Mouse (Mus musculus): ENCODE measurements around the gene Ipo5. TPM values are rescaled to one million over a fixed set of nuclear protein-coding genes. Genes with fewer than 3 reads are reported as not detected.

Gene Ipo5
- polyA plus RNA-seq (2016; fragmentation: Nextera tagmentation; extraction: Ambion mirVana) = 122 and 139 TPM in 2 replicates

DNA sequence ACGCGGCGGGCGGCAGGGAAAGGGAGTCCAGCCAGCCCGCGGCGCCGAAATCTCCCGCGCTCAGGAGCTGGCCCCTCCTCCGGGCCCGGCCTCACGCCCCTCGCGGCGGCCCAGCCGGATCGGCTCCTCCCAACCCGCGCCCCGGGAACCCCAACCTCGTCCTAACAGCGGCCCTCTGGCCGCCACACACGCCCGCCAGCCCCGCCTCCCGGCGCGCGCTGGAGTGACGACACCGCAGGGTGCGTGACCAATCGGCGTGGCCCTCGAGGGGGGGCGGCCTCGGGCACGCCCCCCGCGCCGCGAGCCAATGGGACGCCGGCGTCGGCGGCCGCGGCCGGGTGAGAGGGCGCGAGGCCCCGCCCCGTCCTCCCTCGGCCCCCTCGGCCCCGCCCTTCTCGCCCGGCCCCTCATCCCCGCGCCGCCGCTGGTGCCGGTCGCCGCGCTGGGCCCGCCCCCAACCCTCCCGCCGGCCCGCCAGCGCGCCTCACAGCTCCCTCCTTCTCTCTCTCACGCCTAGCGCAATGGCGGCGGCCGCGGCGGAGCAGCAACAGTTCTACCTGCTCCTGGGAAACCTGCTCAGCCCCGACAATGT is at the start of gene Ipo5:
TSS of gene Ipo5 (plus strand) at position 492 of the 592 bp plus-strand sequence.
- no peaks in the 10 kb centered on the region for H3K27me3 ChIP-seq (ENCODE audit: low read depth, poor library complexity, severe bottlenecking)
- peaks cover 5% of the 10 kb centered on the region for H3K36me3 ChIP-seq
- peaks cover 18% of the 10 kb centered on the region for H3K4me1 ChIP-seq
- no peaks in the 10 kb centered on the region for H3K9me3 ChIP-seq (replicated peaks)
- peak within 1 kb of the TSS; percentile 84 for H3K4me3 ChIP-seq
- peak within 1 kb of the TSS; percentile 93 for H3K27ac ChIP-seq
- DNase-seq (ENCODE audit: low spot score) = peak; percentile 98
- WGBS = under 1% methylated on average over 62 of the region's 83 CpGs

DNA sequence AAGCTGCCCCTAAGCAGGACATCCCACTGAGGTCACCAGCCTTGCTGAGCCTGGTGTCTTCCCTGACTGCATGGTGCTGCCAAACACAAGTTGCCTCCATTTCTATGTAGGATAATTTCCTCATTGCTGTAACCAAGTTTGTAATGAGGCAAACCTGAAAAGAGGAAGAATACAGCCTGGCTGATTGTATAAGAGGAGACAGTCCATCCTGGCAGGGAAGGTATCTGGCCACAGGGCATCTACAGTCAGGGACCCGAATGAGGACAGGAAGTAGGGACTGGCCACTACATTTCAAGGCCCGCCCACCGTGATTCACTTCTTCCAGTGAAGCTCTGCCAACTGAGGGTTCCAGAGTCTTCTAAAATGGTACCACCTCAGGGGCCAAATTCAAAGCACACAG is 47.8 kb upstream of the Ipo5 start:
- Histone ChIP-seq H3K4me1 (no peaks in the 10 kb centered on the region), H3K9me3 (replicated peaks) (0 out of 2 replicates have a peak, but pooled peaks cover 1% of the 10 kb centered on the region), H3K27ac (no peak overlapping the region), H3K27me3 (ENCODE audit: low read depth, poor library complexity, severe bottlenecking) (no peaks in the 10 kb centered on the region), H3K36me3 (no peaks in the 10 kb centered on the region), H3K4me3 (no peak overlapping the region)
- 92% methylated on average over 3 of the region's 3 CpGs for WGBS
- DNase-seq (ENCODE audit: low spot score) = no peak

DNA sequence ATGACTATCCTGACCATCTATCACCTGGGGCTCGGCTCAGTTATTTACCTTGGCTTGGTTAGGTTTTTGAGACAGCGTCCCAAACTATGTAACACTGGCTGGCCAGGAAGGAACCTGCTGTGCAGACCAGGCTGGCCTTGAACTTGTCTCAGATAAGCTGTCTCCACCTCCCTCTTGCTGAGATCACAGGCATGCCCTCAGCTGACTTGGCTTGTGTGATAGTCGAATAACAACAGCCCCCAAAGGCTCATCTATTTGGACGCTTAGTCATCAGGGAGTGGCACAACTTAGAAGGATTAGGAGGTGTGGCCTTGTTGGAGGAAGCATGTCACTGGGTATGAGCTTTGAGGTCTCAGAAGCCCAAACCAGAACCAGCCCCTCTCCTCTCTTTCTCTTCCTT is 46.1 kb upstream of the Ipo5 start:
- Histone ChIP-seq H3K36me3 (no peaks in the 10 kb centered on the region), H3K4me1 (no peaks in the 10 kb centered on the region), H3K27ac (no peak overlapping the region), H3K27me3 (ENCODE audit: low read depth, poor library complexity, severe bottlenecking) (no peaks in the 10 kb centered on the region), H3K9me3 (replicated peaks) (0 out of 2 replicates have a peak, but pooled peaks cover 1% of the 10 kb centered on the region), H3K4me3 (no peak overlapping the region)
- WGBS = 88% methylated on average over 4 of the region's 4 CpGs
- no peak for DNase-seq (ENCODE audit: low spot score)

DNA sequence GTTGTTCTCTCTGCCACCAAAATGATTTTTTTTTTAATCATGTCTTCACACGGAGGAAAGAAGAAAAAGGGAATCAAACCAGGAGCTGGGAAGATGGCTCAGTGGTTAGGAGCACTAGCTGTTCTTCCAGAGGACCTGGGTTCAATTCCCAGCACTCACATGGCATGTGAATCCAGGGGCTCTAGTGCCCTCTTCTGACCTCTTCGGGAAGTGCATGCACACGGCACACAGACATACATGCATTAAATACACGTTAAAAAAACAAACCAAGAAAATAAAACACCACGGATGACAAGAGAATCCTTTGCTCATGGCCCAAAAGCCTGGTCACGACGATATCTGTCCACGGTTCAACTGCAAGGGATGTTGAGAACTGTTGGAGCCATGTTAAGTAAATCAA is 44.5 kb upstream of the Ipo5 start:
- WGBS = 95% methylated on average over 8 of the region's 8 CpGs
- Histone ChIP-seq H3K4me1 (no peaks in the 10 kb centered on the region), H3K4me3 (no peak overlapping the region)

GRCm38 (mm10) chr14:120867121-120867520 is 43.9 kb upstream of the Ipo5 start:
- 91% methylated on average over 5 of the region's 5 CpGs for WGBS
- Histone ChIP-seq H3K9me3 (replicated peaks) (0 out of 2 replicates have a peak, but pooled peaks cover 1% of the 10 kb centered on the region), H3K4me1 (no peaks in the 10 kb centered on the region), H3K27ac (no peak overlapping the region), H3K4me3 (no peak overlapping the region), H3K27me3 (ENCODE audit: low read depth, poor library complexity, severe bottlenecking) (no peaks in the 10 kb centered on the region), H3K36me3 (no peaks in the 10 kb centered on the region)
- no peak for DNase-seq (ENCODE audit: low spot score)

More for the DNA sequence above, 44.5 kb upstream of the Ipo5 start:
- H3K36me3 ChIP-seq = no peaks in the 10 kb centered on the region
- H3K27ac ChIP-seq = no peak overlapping the region
- H3K27me3 ChIP-seq (ENCODE audit: low read depth, poor library complexity, severe bottlenecking) = no peaks in the 10 kb centered on the region
- H3K9me3 ChIP-seq (replicated peaks) = 0 out of 2 replicates have a peak, but pooled peaks cover 1% of the 10 kb centered on the region
- no peak for DNase-seq (ENCODE audit: low spot score)

DNA sequence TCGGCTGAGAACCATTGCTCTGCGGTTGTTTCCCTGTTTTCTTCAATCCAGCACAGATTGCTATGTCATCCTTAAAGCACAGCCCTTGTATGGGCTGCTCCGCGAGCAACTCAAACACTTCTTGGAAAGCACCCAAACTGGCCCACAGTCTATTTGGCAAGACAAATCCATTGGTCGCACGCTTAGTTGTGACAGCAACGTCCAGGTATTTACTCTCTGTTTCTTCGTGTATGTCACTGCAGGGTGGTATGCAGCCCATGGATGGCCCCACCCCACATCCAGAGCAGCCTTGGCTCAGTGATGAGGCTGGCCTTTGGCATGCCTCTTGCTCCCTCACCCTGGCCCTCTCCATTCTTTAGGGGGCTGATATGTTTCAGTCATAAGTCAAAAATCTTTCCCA is 42.5 kb upstream of the Ipo5 start:
- WGBS = 86% methylated on average over 8 of the region's 8 CpGs
- DNase-seq (ENCODE audit: low spot score) = no peak
- Histone ChIP-seq H3K36me3 (no peaks in the 10 kb centered on the region), H3K27ac (no peak overlapping the region), H3K4me1 (no peaks in the 10 kb centered on the region), H3K27me3 (ENCODE audit: low read depth, poor library complexity, severe bottlenecking) (no peaks in the 10 kb centered on the region), H3K9me3 (replicated peaks) (0 out of 2 replicates have a peak, but pooled peaks cover 1% of the 10 kb centered on the region), H3K4me3 (no peak overlapping the region)

DNA sequence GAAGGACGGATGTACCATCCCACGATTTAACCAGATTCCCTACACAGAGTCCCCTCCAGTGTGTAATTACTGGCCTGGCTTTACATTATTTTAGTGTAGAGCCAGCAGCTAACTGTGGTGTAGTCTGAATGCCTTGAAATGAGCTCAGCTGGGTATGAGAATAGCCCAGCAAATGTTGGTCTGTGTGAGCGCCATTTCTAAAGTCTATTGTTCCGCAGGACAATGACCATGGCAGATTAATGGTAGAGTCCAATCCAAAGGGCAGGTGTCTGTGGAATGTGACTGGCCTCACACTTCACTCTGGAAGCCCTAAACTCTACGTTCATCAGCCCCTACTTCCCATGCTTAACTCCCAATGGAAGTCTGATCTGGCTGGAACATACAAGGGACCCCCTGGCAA is 40.3 kb upstream of the Ipo5 start:
- Histone ChIP-seq H3K4me3 (no peak overlapping the region), H3K9me3 (replicated peaks) (0 out of 2 replicates have a peak, but pooled peaks cover 1% of the 10 kb centered on the region), H3K27ac (no peak overlapping the region), H3K4me1 (no peaks in the 10 kb centered on the region), H3K27me3 (ENCODE audit: low read depth, poor library complexity, severe bottlenecking) (no peaks in the 10 kb centered on the region), H3K36me3 (no peaks in the 10 kb centered on the region)
- no peak for DNase-seq (ENCODE audit: low spot score)
- WGBS = 94% methylated on average over 5 of the region's 5 CpGs

DNA sequence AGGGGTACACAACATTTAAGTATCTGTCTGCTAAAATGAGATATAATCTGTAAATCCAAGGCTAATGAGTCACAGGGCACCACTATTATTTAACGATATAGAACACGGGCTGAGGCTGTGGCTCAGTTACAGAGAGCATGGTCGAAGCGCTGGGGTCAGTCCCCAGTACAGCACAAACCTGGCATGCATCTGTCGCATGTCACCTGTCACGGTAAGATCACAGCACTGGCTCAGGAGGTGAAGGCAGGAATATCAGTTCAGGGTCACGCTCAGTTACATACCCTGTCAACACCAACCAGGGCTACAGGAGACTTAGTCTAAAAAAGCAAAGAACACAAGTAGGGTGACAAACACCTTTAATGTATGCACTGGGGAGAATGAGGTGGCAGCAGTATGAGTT is 36.6 kb upstream of the Ipo5 start:
- WGBS = 88% methylated on average over 7 of the region's 7 CpGs
- Histone ChIP-seq H3K4me1 (no peaks in the 10 kb centered on the region; the same call in 1 of the 2 replicates), H3K27me3 (ENCODE audit: low read depth, poor library complexity, severe bottlenecking) (no peaks in the 10 kb centered on the region), H3K9me3 (replicated peaks) (no peaks in the 10 kb centered on the region), H3K4me3 (no peak overlapping the region), H3K36me3 (no peaks in the 10 kb centered on the region), H3K27ac (no peak overlapping the region)
- no peak for DNase-seq (ENCODE audit: low spot score)

DNA sequence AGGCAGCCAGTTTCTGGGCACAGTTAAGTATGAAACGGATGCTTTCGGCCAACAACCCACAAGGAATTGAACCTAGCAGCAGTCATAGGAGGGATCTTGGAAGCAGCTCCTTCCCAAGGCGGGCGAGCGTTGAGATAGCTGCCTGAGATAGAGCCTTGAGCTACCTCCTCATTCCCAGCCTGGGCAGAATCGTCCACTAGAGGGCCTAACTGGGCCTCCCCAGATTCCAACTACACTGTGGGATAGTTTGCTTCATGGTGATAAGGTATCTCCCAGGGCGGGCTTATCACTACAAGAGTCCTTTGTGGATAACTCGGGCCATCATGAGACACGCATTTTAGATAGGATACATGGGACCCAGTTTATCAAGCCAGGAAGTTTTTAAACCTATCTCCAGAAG is 35.9 kb upstream of the Ipo5 start:
- DNase-seq (ENCODE audit: low spot score) = no peak
- Histone ChIP-seq H3K9me3 (replicated peaks) (no peaks in the 10 kb centered on the region), H3K27ac (no peak overlapping the region), H3K27me3 (ENCODE audit: low read depth, poor library complexity, severe bottlenecking) (no peaks in the 10 kb centered on the region), H3K4me3 (no peak overlapping the region), H3K36me3 (no peaks in the 10 kb centered on the region), H3K4me1 (no peaks in the 10 kb centered on the region; the same call in 1 of the 2 replicates)
- WGBS = 76% methylated on average over 9 of the region's 9 CpGs

DNA sequence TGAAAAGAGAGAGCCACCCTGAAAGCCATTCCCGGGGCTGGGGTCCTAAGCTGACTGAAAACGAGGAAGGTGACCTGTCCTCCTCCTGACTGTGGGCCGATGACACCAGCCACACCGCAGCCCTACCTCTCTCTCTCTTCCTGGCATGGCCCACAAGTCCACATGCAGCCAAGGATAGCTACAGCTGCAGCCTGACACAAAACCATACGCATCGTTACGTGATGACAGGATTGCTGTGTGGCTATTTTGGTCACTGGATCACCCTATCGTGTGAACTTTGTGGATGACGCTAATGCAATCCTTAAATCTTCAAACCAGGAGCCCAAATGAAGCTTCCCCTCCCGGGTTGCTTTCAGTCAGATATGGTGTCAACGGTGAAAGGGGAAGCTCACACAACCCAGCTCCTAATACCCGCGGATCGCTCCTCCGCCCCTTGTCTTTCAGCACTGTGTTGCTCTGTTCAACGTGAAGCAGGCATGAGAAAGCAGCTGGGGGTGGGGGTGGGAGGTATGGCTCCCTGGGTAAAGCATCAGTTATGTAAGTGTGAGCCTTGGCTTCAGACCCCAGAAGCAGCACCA is 35.1 kb upstream of the Ipo5 start:
- WGBS = 88% methylated on average over 16 of the region's 16 CpGs
- Histone ChIP-seq H3K9me3 (replicated peaks) (no peaks in the 10 kb centered on the region), H3K4me3 (no peak overlapping the region), H3K4me1 (no peaks in the 10 kb centered on the region; the same call in 1 of the 2 replicates), H3K27me3 (ENCODE audit: low read depth, poor library complexity, severe bottlenecking) (no peaks in the 10 kb centered on the region), H3K27ac (no peak overlapping the region), H3K36me3 (no peaks in the 10 kb centered on the region)
- DNase-seq (ENCODE audit: low spot score) = no peak

DNA sequence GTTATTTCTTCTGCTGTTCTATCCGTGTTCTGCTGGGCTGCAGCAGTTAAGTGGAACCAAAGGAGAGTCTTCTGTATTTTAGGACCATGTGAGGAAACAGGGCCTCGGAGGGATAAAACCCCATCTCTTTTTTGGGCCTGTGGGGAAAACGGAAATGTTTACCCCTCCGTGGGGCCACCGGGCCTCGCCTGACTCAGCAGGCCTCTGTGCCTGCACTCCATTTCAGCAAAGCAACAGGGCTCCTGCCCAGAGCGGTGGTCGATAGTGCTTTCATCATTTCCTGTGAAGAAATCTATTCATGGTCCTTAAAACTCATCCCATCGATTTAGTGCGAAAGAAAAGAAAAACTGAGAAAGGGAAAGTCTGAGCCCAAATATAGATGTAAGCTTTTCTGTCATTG is 33.9 kb upstream of the Ipo5 start:
- H3K4me3 ChIP-seq = no peak overlapping the region
- no peak for DNase-seq (ENCODE audit: low spot score)
- no peaks in the 10 kb centered on the region for H3K9me3 ChIP-seq (replicated peaks)
- WGBS = 87% methylated on average over 10 of the region's 10 CpGs
- no peaks in the 10 kb centered on the region for H3K27me3 ChIP-seq (ENCODE audit: low read depth, poor library complexity, severe bottlenecking)
- H3K4me1 ChIP-seq = no peaks in the 10 kb centered on the region; the same call in 1 of the 2 replicates
- no peak overlapping the region for H3K27ac ChIP-seq
- no peaks in the 10 kb centered on the region for H3K36me3 ChIP-seq

GRCm38 (mm10) chr14:120879026-120879425 is 32.0 kb upstream of the Ipo5 start:
- H3K27ac ChIP-seq = no peak overlapping the region
- H3K4me3 ChIP-seq = no peak overlapping the region
- no peaks in the 10 kb centered on the region for H3K9me3 ChIP-seq (replicated peaks)
- no peaks in the 10 kb centered on the region; the same call in 1 of the 2 replicates for H3K4me1 ChIP-seq
- H3K36me3 ChIP-seq = no peaks in the 10 kb centered on the region
- no peak for DNase-seq (ENCODE audit: low spot score)
- H3K27me3 ChIP-seq (ENCODE audit: low read depth, poor library complexity, severe bottlenecking) = no peaks in the 10 kb centered on the region
- WGBS = 94% methylated on average over 2 of the region's 2 CpGs

GRCm38 (mm10) chr14:120880601-120881000 is 30.4 kb upstream of the Ipo5 start:
- Histone ChIP-seq H3K4me1 (no peaks in the 10 kb centered on the region; the same call in 1 of the 2 replicates), H3K27ac (no peak overlapping the region), H3K36me3 (no peaks in the 10 kb centered on the region), H3K27me3 (ENCODE audit: low read depth, poor library complexity, severe bottlenecking) (no peaks in the 10 kb centered on the region), H3K4me3 (no peak overlapping the region), H3K9me3 (replicated peaks) (no peaks in the 10 kb centered on the region)
- DNase-seq (ENCODE audit: low spot score) = no peak
- 46% methylated on average over 2 of the region's 5 CpGs for WGBS
